Mouse (Mus musculus): Measurements from ENCODE around the gene Serinc5. TPM values are rescaled to one million over a fixed set of nuclear protein-coding genes. Genes with fewer than 3 reads are reported as not detected.
"Not testable (repeated sequence)": the region's sequence is repeated elsewhere in the genome, so short reads cannot be mapped to it uniquely, and the experiment has no call there.

Serinc5 gene
- polyA plus RNA-seq, 1 experiment from 2014 or later: 21.5 TPM

DNA sequence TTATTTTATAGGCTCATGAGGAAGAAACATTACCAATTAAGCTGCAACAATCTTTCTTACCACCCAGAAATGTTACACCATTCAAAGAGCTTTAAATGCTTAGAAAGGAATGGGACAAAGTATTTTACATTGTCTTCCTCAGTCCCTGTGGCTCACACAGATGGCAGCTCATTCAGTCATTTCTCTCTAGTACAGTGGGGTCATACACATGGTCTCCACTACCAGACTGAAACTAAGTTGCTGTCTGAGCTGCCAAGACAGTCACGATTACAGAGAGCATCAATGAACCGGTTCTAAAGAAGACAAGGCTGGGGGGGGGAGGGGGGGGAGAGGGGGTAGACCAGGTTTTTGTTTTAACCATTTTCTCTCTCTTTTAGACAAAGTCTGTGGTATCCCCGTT lies 19.7 kb upstream of the Serinc5 start:
- ATAC-seq (ENCODE audit: low read depth): no peak
- WGBS (ENCODE audit: insufficient replicate concordance): 45% methylated on average over 3 of the region's 3 CpGs
- peak overlapping the region; percentile 65 for H3K27ac ChIP-seq (ENCODE audit: low read length)
- H3K4me3 ChIP-seq (ENCODE audit: low read depth, low read length): no peak overlapping the region
- no peak overlapping the region for H3K9ac ChIP-seq (ENCODE audit: low read depth, low read length)
- H3K36me3 ChIP-seq (ENCODE audit: control insufficient read depth, insufficient read depth): no peaks in the 10 kb centered on the region
- H3K27me3 ChIP-seq (ENCODE audit: control insufficient read depth, insufficient read depth, low read depth, low read length): no peaks in the 10 kb centered on the region
- H3K4me2 ChIP-seq (ENCODE audit: low read depth, low read length): no peak overlapping the region
- no peaks in the 10 kb centered on the region for H3K9me3 ChIP-seq (replicated peaks; ENCODE audit: control insufficient read depth, low read length)
- peaks cover 65% of the 10 kb centered on the region for H3K4me1 ChIP-seq (ENCODE audit: control insufficient read depth, low read depth, low read length)

DNA sequence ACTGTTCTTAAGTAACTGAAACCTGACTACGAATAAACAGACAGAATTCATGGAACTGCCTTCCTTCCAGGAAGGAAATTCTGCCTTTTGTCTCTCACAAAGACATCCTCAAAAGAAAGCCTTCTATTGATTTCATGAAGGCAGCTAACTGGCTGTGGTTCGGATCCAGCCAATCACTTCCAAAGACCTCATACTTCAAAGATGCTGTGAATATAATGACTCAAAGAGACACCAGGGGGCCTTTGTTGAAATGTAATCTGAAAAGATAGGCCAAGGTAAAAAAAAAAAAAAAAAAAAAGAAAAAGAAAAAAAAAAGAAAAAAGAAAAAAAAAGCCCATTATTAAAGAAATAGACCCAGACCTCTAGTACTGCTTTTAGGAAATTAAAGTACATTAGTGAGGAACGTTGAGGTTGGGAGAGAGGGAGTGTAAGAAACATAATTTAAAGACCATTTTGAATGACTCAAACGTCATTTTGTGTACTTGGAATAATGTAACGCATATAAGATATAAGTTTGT lies 18.6 kb upstream of the Serinc5 start:
- ATAC-seq (ENCODE audit: low read depth): no peak
- 23% methylated on average over 5 of the region's 5 CpGs for WGBS (ENCODE audit: insufficient replicate concordance)
- H3K27me3 ChIP-seq (ENCODE audit: control insufficient read depth, insufficient read depth, low read depth, low read length): no peaks in the 10 kb centered on the region
- peaks cover 62% of the 10 kb centered on the region for H3K4me1 ChIP-seq (ENCODE audit: control insufficient read depth, low read depth, low read length)
- peak overlapping the region; percentile 97 for H3K27ac ChIP-seq (ENCODE audit: low read length)
- peak overlapping the region; percentile 29; the same call in 1 of the 2 replicates for H3K4me3 ChIP-seq (ENCODE audit: low read depth, low read length)
- peak overlapping the region; percentile 62 for H3K4me2 ChIP-seq (ENCODE audit: low read depth, low read length)
- no peaks in the 10 kb centered on the region for H3K9me3 ChIP-seq (replicated peaks; ENCODE audit: control insufficient read depth, low read length)
- no peaks in the 10 kb centered on the region for H3K36me3 ChIP-seq (ENCODE audit: control insufficient read depth, insufficient read depth)
- H3K9ac ChIP-seq (ENCODE audit: low read depth, low read length): no peak overlapping the region

DNA sequence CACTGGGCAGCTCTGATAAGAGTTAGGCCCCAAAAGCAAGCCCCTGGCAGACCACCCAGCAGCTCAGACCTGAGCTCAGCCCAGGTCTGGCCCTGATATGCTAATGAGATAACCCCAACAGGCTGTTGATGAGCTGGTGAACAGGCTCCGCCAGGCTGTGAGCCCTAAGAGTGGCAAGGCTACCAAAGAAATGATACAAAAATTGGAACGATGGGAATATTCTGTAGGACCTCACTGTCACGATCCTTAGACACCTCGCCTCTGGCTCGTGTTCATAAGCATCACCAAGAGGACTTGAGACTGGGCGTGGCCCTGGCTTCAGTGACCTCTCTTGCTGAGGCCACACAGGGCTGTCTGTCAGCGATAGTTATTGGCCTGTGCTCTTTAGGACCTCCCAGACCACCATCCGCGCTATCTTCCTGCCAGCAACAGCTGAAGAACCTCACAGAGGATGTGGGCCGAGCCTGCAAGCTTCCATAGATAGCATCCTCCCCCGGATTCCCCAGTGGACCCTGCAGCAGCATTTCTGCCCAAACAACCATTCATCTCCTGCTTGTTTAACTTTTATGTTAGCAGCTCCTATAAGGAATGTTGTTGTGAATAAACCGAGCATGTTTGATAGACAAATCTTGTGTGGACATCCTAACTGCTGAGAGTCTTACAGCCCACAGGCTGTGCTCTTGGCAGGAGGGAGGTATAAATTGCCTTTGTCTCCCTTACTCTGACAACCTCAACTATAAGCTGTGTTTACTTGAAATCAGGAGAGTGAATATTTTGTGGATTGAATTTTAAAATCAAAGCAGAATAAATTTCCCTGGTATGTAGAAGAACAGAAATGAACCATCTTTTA lies 17.9 kb upstream of the Serinc5 start:
- 16% methylated on average over 12 of the region's 12 CpGs for WGBS (ENCODE audit: insufficient replicate concordance)
- peaks cover 62% of the 10 kb centered on the region for H3K4me1 ChIP-seq (ENCODE audit: control insufficient read depth, low read depth, low read length)
- peak overlapping the region; percentile 97 for H3K27ac ChIP-seq (ENCODE audit: low read length)
- H3K9me3 ChIP-seq (replicated peaks; ENCODE audit: control insufficient read depth, low read length): no peaks in the 10 kb centered on the region
- peak overlapping the region; percentile 62 for H3K4me2 ChIP-seq (ENCODE audit: low read depth, low read length)
- H3K4me3 ChIP-seq (ENCODE audit: low read depth, low read length): peak overlapping the region; percentile 29
- H3K9ac ChIP-seq (ENCODE audit: low read depth, low read length): peak overlapping the region; percentile 51
- no peaks in the 10 kb centered on the region for H3K27me3 ChIP-seq (ENCODE audit: control insufficient read depth, insufficient read depth, low read depth, low read length)
- ATAC-seq (ENCODE audit: low read depth): peak; percentile 95
- H3K36me3 ChIP-seq (ENCODE audit: control insufficient read depth, insufficient read depth): no peaks in the 10 kb centered on the region

DNA sequence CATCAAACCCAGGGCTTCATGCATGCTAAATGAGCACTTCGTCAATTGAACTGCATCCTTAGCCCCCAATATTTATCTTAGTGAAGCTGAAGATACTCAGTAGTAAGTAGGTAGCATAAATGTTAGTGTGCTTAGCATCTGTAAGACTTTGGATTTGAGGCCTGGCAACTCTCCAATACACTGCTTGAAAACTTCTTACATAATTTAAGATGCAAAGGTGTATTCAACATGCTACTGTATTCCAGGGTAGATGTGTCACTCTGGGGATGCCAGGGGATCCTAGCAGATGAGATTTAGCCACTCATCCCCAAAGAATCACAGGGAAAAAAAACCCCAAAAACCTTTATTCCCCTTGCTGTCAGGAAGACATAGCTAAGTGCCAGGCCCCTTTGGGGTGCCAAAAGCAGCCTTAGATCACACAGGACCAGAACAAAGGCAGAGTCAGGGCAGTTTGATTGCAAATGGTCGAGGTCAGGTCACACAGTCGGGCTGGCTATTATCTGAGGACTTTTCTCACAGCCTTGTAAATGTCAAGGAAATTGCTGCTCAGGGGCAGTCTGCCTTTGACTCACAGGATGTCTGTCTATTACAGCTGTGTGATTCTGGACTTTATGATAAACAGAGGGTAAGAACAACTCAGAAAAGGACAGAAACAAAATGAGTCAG lies 17.0 kb upstream of the Serinc5 start:
- no peaks in the 10 kb centered on the region for H3K27me3 ChIP-seq (ENCODE audit: control insufficient read depth, insufficient read depth, low read depth, low read length)
- peak overlapping the region; percentile 97 for H3K27ac ChIP-seq (ENCODE audit: low read length)
- H3K36me3 ChIP-seq (ENCODE audit: control insufficient read depth, insufficient read depth): no peaks in the 10 kb centered on the region
- H3K4me1 ChIP-seq (ENCODE audit: control insufficient read depth, low read depth, low read length): peaks cover 59% of the 10 kb centered on the region
- H3K9ac ChIP-seq (ENCODE audit: low read depth, low read length): no peak overlapping the region
- no peak overlapping the region for H3K4me3 ChIP-seq (ENCODE audit: low read depth, low read length)
- H3K4me2 ChIP-seq (ENCODE audit: low read depth, low read length): peak overlapping the region; percentile 62; the same call in 1 of the 2 replicates
- H3K9me3 ChIP-seq (replicated peaks; ENCODE audit: control insufficient read depth, low read length): no peaks in the 10 kb centered on the region
- ATAC-seq (ENCODE audit: low read depth): no peak
- WGBS (ENCODE audit: insufficient replicate concordance): 20% methylated on average over 3 of the region's 3 CpGs

DNA sequence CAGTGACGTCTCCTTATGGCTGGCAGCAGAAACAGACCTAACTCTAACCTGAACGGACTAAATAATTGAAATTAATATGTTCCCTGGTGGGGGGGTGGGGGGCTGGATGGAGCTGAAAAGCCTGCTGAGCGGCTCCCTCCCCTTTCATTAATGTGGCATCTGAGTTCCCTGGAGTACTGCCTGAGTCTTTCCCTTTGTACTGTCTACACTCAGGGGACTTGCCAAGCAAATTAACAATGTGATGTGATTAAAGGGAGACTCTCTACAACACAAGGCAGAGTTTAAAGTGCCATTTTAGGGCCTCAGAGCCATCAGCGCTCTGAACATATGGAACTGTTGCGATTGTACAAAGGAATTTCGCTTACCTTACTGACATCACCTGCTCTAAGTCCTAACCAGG lies 16.4 kb upstream of the Serinc5 start:
- WGBS (ENCODE audit: insufficient replicate concordance): 83% methylated on average over 6 of the region's 6 CpGs
- Histone ChIP-seq H3K9me3 (replicated peaks; ENCODE audit: control insufficient read depth, low read length) (no peaks in the 10 kb centered on the region), H3K4me1 (ENCODE audit: control insufficient read depth, low read depth, low read length) (peaks cover 55% of the 10 kb centered on the region), H3K27ac (ENCODE audit: low read length) (peak overlapping the region; percentile 97), H3K4me2 (ENCODE audit: low read depth, low read length) (no peak overlapping the region), H3K36me3 (ENCODE audit: control insufficient read depth, insufficient read depth) (no peaks in the 10 kb centered on the region), H3K9ac (ENCODE audit: low read depth, low read length) (no peak overlapping the region), H3K27me3 (ENCODE audit: control insufficient read depth, insufficient read depth, low read depth, low read length) (no peaks in the 10 kb centered on the region), H3K4me3 (ENCODE audit: low read depth, low read length) (no peak overlapping the region)
- ATAC-seq (ENCODE audit: low read depth): no peak

DNA sequence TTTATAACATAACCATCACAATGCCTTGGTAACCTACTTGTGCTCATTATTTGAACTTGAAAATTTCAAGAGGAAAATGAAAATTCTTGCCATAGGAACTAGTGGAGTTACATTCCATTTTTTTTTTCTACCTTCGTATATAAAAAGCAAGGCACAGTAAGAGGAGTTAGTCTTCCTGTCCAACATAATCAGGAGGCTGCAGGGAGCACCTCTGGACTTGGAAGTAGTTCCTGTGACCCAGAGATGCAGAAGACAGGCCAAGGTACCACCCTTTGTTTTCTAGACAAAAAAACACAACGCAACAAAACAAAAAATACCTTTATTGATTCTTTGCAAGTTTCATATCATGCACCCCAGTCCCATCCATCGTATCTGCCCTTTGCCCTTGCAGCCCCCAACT lies 16.0 kb upstream of the Serinc5 start:
- no peak for ATAC-seq (ENCODE audit: low read depth)
- no peaks in the 10 kb centered on the region for H3K36me3 ChIP-seq (ENCODE audit: control insufficient read depth, insufficient read depth)
- peaks cover 54% of the 10 kb centered on the region for H3K4me1 ChIP-seq (ENCODE audit: control insufficient read depth, low read depth, low read length)
- WGBS (ENCODE audit: insufficient replicate concordance): 66% methylated on average over 3 of the region's 3 CpGs
- H3K9me3 ChIP-seq (replicated peaks; ENCODE audit: control insufficient read depth, low read length): no peaks in the 10 kb centered on the region
- peak overlapping the region; percentile 10; the same call in 1 of the 2 replicates for H3K4me2 ChIP-seq (ENCODE audit: low read depth, low read length)
- no peak overlapping the region for H3K27ac ChIP-seq (ENCODE audit: low read length)
- no peak overlapping the region for H3K9ac ChIP-seq (ENCODE audit: low read depth, low read length)
- H3K4me3 ChIP-seq (ENCODE audit: low read depth, low read length): no peak overlapping the region
- no peaks in the 10 kb centered on the region for H3K27me3 ChIP-seq (ENCODE audit: control insufficient read depth, insufficient read depth, low read depth, low read length)

DNA sequence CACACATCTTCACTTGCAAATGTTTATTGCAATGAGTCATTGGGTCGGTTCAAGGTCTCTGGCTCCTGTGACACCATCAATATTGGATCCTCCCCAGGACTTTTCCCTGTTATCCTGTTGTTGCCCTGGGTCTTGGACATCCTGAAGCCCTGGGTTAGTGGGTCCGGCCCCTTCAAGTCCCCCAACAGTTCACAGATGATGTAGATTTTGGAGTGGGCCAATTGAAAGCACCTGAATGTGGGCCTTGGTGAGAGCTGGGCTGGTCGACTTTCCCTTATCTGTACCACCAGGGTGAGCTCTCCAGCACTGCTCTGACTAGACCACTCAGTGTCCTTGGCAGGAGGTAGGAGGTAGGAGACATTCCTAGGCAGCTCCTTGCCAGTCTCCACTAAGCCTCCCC lies 15.5 kb upstream of the Serinc5 start:
- Histone ChIP-seq H3K4me1 (ENCODE audit: control insufficient read depth, low read depth, low read length) (peaks cover 53% of the 10 kb centered on the region), H3K36me3 (ENCODE audit: control insufficient read depth, insufficient read depth) (no peaks in the 10 kb centered on the region), H3K27me3 (ENCODE audit: control insufficient read depth, insufficient read depth, low read depth, low read length) (no peaks in the 10 kb centered on the region), H3K9ac (ENCODE audit: low read depth, low read length) (peak overlapping the region; percentile 9; the same call in 1 of the 2 replicates), H3K4me2 (ENCODE audit: low read depth, low read length) (peak overlapping the region; percentile 10), H3K27ac (ENCODE audit: low read length) (peak overlapping the region; percentile 8), H3K4me3 (ENCODE audit: low read depth, low read length) (no peak overlapping the region), H3K9me3 (replicated peaks; ENCODE audit: control insufficient read depth, low read length) (no peaks in the 10 kb centered on the region)
- 36% methylated on average over 3 of the region's 3 CpGs for WGBS (ENCODE audit: insufficient replicate concordance)
- peak; percentile 52 for ATAC-seq (ENCODE audit: low read depth)

DNA sequence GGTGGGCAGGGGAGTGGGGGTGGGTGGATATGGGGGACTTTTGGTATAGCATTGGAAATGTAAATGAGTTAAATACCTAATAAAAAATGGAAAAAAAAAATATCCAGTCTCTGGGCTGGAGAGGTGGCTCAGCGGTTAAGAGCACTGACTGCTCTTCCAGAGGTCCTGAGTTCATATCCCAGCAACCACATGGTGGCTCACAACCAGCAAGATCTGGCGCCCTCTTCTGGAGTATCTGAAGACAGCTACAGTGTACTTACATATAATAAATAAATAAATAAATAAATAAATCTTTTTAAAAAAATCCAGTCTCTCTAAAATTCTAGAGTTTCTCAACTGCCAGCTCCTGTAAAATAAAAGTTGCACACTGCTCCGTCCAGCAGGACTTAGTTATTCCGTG lies 5.6 kb upstream of the Serinc5 start:
- not testable (repeated sequence) for H3K9me3 ChIP-seq (replicated peaks; ENCODE audit: control insufficient read depth, low read length); H3K9ac ChIP-seq (ENCODE audit: low read depth, low read length); H3K4me2 ChIP-seq (ENCODE audit: low read depth, low read length); H3K27ac ChIP-seq (ENCODE audit: low read length); ATAC-seq (ENCODE audit: low read depth); H3K4me3 ChIP-seq (ENCODE audit: low read depth, low read length); H3K27me3 ChIP-seq (ENCODE audit: control insufficient read depth, insufficient read depth, low read depth, low read length); H3K36me3 ChIP-seq (ENCODE audit: control insufficient read depth, insufficient read depth)
- WGBS (ENCODE audit: insufficient replicate concordance): 73% methylated on average over 4 of the region's 4 CpGs
- H3K4me1 ChIP-seq (ENCODE audit: control insufficient read depth, low read depth, low read length): peaks cover 10% of the 10 kb centered on the region

All from liver, embryonic 16.5 days (tissue).